Mouse (Mus musculus) E14TG2a.4 (cell line): ENCODE measurements around the gene Tfip11.

Source experiments
- CTCF ChIP-seq: conservative IDR thresholded peaks from 2 replicates; pipeline ENCODE4 v1.5.1; 2014; ENCODE audit warnings: low read length
- POU5F1 ChIP-seq: IDR thresholded peaks from 2 replicates; pipeline ENCODE4 v1.6.1; 2014; ENCODE audit warnings: low read length, borderline replicate concordance

- TF ChIP-seq CTCF (no peak), POU5F1 (no peak)
These were observed at the start of gene Tfip11 for GRCm38 (mm10) chr5:112325546-112326445.
